Mouse (Mus musculus): ENCODE data around the gene Hlcs.
A peak's percentile ranks its signal among the peaks of the same experiment; 100 is the strongest.

The Hlcs gene

DNA sequence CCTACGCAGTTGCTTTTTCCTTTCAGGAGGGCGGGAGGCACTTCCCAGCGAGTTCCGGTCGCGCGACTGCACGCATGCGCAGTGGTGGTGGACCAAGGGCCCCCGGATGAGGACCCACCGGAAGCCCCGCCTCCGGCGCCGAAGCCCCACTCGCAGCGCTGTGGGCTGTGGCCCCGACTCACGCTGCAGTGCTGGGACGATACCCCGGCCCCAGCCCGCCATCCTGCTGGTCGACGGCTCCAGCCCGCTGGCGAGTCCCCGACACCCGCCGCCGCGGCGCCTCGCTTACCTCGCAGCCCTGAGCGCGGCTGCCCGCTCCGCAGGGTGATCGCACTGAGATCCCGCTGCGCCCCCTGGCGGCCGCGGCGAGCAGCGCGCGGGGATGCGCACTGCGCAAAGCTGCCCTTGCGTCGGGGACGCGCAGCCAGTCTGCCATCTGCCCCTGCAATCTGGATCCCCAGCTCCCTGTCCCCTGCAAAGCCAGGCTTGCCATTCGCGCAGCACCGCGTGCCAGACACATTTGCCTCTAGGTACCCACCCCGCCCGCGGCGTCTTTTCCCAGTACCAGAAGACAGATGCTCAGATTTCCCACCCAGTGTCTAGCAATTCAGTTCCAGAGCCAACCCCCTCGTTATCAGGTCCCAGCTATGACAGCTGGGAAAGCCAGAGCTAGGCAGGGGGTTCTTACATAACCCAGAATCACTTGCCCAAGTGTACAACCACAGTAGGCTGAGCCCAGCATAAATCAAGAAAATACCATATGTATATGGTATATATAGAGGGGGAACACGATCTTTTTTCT is at the start of gene Hlcs:
Gene Hlcs, minus strand, starts transcription at position 343 of the 802 bp plus-strand sequence.
- Histone ChIP-seq H3K4me1 (replicated peaks; ENCODE audit: low read depth, low read length) (peaks cover 31% of the 10 kb centered on the region), H3K4me3 (replicated peaks; ENCODE audit: low read length) (peak within 1 kb of the TSS; percentile 89), H3K9me3 (ENCODE audit: low read length) (no peaks in the 10 kb centered on the region), H3K36me3 (ENCODE audit: insufficient read depth, low read length) (no peaks in the 10 kb centered on the region), H3K27me3 (ENCODE audit: insufficient read depth, low read length) (peaks cover 4% of the 10 kb centered on the region)
- TF ChIP-seq NANOG (IDR thresholded peaks at IDR 0.05; ENCODE audit: borderline replicate concordance, low read length) (no peak), POU5F1 (IDR thresholded peaks at IDR 0.05; ENCODE audit: borderline replicate concordance, low read length) (no peak), CTCF (conservative IDR thresholded peaks at IDR 0.05; ENCODE audit: low read length) (no peak)

DNA sequence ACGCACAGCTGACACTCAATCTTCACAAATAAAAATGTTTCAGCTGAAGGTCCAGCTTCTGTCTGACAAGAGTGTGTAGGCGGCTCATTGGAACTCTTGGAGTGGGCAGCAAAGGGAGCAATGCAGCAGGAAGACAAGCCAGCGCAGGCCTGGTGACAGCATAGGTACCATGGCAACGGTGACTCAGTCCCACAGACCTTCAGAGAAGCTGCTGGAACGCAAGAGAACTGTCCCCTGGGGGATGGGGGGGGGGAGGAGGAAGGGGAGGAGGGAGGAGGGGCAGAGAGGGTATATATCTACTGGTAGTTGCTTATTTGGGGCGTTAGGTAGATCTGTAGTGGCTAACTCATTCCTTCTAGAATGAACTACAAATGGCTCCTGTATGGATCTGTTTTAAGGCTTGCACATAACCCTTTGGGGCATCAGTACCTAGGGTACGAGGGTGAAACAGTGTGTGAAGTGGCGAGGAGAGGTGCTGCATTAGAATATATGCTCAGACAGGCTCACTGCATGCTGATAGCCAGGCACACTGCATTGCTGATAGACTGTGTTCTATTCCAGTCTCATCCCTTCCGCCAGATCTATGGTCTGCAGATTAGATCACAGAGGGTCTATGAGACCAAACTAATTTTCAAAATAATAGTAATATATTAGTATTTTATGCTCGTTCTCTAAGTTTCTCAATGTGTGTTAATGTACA is 49.0 kb upstream of the Hlcs start:
- Histone ChIP-seq H3K4me3 (replicated peaks; ENCODE audit: low read length) (no peak overlapping the region), H3K9me3 (ENCODE audit: low read length) (no peaks in the 10 kb centered on the region), H3K36me3 (ENCODE audit: insufficient read depth, low read length) (no peaks in the 10 kb centered on the region), H3K27me3 (ENCODE audit: insufficient read depth, low read length) (no peaks in the 10 kb centered on the region), H3K4me1 (replicated peaks; ENCODE audit: low read depth, low read length) (no peaks in the 10 kb centered on the region)
- TF ChIP-seq CTCF (conservative IDR thresholded peaks at IDR 0.05; ENCODE audit: low read length), result no peak
- no peak for TF ChIP-seq POU5F1 (IDR thresholded peaks at IDR 0.05; ENCODE audit: borderline replicate concordance, low read length)
- TF ChIP-seq NANOG (IDR thresholded peaks at IDR 0.05; ENCODE audit: borderline replicate concordance, low read length), result no peak

DNA sequence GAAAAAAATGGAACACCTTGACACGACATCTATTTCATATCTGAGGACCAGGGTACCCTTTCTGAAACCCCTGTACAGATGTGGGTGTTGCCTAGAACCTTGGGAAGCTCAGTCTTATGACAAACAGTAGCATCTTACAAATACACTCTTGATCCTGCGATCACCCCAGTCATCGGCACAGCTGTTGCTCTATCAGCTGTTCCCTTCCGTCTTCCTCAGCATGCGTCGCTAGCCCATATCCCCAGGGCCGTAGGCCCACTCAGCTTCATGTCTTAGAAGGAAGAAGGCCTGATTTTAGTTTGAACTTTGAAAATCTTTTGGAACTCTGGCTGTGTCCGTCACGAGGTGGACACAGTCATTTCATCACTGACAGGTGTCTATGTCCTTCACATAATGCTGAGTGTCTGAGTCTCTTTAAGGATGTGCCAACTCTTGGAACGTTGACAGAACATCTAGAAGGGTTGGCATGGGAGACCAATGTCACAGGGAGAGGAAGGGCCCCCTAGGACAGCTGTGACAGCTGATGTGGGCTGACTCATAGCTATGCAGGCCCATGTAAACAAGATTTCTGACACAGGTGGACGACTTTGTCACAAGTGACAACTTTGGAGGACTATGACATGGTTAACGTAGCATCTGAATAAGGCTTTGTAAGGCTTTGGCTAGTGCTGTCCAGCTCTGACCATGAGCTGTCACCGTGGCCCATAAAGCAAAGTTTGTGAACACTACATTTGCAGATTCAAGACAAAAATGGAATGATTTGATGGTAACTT is 47.4 kb upstream of the Hlcs start:
- TF ChIP-seq POU5F1 (IDR thresholded peaks at IDR 0.05; ENCODE audit: borderline replicate concordance, low read length) (no peak), CTCF (conservative IDR thresholded peaks at IDR 0.05; ENCODE audit: low read length) (no peak), NANOG (IDR thresholded peaks at IDR 0.05; ENCODE audit: borderline replicate concordance, low read length) (no peak)
- H3K4me1 ChIP-seq (replicated peaks; ENCODE audit: low read depth, low read length), result no peaks in the 10 kb centered on the region
- H3K27me3 ChIP-seq (ENCODE audit: insufficient read depth, low read length), result no peaks in the 10 kb centered on the region
- H3K9me3 ChIP-seq (ENCODE audit: low read length), result no peaks in the 10 kb centered on the region
- no peak overlapping the region for H3K4me3 ChIP-seq (replicated peaks; ENCODE audit: low read length)
- no peaks in the 10 kb centered on the region for H3K36me3 ChIP-seq (ENCODE audit: insufficient read depth, low read length)

DNA sequence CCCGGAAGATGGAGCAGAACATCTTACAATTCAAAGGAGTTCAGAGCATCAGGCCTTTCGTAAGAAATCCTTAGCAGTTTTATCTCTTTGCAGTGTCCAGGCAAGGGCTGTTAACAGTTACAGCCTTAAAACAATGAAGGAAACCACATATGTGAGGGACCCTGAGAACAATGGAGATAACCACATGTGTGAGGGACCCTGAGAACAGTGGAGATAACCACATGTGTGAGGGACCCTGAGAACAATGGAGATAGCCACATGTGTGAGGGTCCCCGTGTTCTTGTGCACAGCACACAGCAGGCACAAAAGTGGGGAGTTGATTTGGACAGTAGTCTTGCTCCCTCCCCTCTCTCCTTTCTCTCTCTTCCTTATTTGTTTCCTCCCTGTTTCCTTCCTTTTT is 44.7 kb upstream of the Hlcs start:
- Histone ChIP-seq H3K4me1 (replicated peaks; ENCODE audit: low read depth, low read length) (peaks cover 6% of the 10 kb centered on the region), H3K4me3 (replicated peaks; ENCODE audit: low read length) (no peak overlapping the region), H3K36me3 (ENCODE audit: insufficient read depth, low read length) (no peaks in the 10 kb centered on the region), H3K9me3 (ENCODE audit: low read length) (no peaks in the 10 kb centered on the region), H3K27me3 (ENCODE audit: insufficient read depth, low read length) (no peaks in the 10 kb centered on the region)
- TF ChIP-seq POU5F1 (IDR thresholded peaks at IDR 0.05; ENCODE audit: borderline replicate concordance, low read length), result no peak
- no peak for TF ChIP-seq NANOG (IDR thresholded peaks at IDR 0.05; ENCODE audit: borderline replicate concordance, low read length)
- TF ChIP-seq CTCF (conservative IDR thresholded peaks at IDR 0.05; ENCODE audit: low read length), result no peak

DNA sequence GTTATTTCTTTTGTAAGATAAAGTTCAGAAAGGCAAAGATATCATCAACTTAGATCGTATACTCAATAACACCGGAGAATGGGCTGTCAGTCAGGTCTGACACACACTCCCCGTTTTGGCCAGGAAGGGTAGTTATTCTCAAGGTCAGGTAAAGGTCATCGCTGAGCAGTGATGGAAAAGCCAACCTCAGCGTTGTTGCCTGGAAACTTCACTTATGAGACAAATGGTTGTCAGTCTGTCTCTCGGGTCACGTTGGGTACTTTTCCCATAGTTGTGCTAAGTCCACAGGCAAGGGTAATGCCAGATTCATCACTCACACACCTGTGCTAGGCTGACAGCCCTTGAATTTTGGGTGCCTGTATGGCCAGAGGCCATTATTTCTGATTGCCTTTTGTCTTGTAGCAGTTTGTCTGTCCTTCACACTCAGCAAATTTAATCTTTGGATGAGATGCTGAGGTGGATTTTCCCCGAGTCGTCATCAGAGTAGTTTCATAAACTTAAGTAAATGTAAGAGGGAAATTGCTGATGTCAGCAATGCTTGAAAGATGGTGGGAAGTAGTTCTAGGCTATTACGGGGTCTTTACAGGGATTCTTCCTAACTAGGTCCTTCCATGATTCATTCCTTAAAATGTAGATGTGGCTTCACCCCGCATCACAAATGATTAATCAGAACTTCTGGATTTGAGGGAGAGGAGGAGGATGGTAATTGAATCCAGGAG is 43.6 kb upstream of the Hlcs start:
- H3K9me3 ChIP-seq (ENCODE audit: low read length), result no peaks in the 10 kb centered on the region
- H3K27me3 ChIP-seq (ENCODE audit: insufficient read depth, low read length), result no peaks in the 10 kb centered on the region
- TF ChIP-seq POU5F1 (IDR thresholded peaks at IDR 0.05; ENCODE audit: borderline replicate concordance, low read length) (no peak), NANOG (IDR thresholded peaks at IDR 0.05; ENCODE audit: borderline replicate concordance, low read length) (no peak), CTCF (conservative IDR thresholded peaks at IDR 0.05; ENCODE audit: low read length) (no peak)
- no peak overlapping the region for H3K4me3 ChIP-seq (replicated peaks; ENCODE audit: low read length)
- peaks cover 6% of the 10 kb centered on the region for H3K4me1 ChIP-seq (replicated peaks; ENCODE audit: low read depth, low read length)
- H3K36me3 ChIP-seq (ENCODE audit: insufficient read depth, low read length), result no peaks in the 10 kb centered on the region

DNA sequence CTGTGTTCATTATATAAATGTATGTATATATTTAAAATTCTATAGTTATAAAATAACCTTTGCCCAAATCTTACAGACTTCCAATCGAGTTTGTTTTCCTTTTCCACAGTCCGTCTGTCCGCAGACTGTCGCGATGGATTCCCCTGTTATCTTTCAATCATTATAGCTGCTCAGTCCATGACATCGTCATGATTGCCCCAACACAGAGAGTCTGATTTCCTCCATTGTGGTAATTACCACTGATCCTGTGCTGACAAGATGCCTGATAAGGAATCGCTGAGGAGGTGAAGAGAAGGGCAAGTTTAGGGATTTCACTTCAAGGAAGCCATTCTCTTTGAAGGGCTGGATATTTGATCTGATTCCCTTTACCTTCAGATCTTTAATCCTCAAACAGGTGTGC is 42.7 kb upstream of the Hlcs start:
- Histone ChIP-seq H3K27me3 (ENCODE audit: insufficient read depth, low read length) (no peaks in the 10 kb centered on the region), H3K9me3 (ENCODE audit: low read length) (no peaks in the 10 kb centered on the region), H3K36me3 (ENCODE audit: insufficient read depth, low read length) (no peaks in the 10 kb centered on the region), H3K4me1 (replicated peaks; ENCODE audit: low read depth, low read length) (peaks cover 6% of the 10 kb centered on the region), H3K4me3 (replicated peaks; ENCODE audit: low read length) (no peak overlapping the region)
- TF ChIP-seq POU5F1 (IDR thresholded peaks at IDR 0.05; ENCODE audit: borderline replicate concordance, low read length), result no peak
- TF ChIP-seq CTCF (conservative IDR thresholded peaks at IDR 0.05; ENCODE audit: low read length), result no peak
- no peak for TF ChIP-seq NANOG (IDR thresholded peaks at IDR 0.05; ENCODE audit: borderline replicate concordance, low read length)

DNA sequence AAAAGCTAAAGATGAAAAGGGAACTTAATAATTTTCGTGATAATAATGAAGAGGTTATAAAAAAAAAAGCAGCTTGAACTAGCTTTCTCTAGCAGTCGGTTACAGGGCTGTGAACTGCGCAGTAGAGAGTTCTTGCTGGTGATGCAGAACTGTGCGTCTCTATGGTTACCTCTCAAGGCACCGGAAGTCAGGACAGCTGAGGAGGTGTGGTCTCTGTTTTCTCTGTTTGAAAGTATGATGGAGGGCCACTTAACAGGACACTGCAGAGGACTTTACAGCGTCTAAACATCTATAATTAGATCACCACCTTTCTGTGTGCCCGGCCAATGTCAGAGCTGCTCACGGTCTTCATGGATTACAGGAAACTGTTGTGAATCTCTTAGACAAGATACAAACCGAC is 41.1 kb upstream of the Hlcs start:
- H3K27me3 ChIP-seq (ENCODE audit: insufficient read depth, low read length), result no peaks in the 10 kb centered on the region
- TF ChIP-seq POU5F1 (IDR thresholded peaks at IDR 0.05; ENCODE audit: borderline replicate concordance, low read length), result no peak
- no peak for TF ChIP-seq NANOG (IDR thresholded peaks at IDR 0.05; ENCODE audit: borderline replicate concordance, low read length)
- no peak for TF ChIP-seq CTCF (conservative IDR thresholded peaks at IDR 0.05; ENCODE audit: low read length)

More for the DNA sequence above, 41.1 kb upstream of the Hlcs start:
- no peak overlapping the region for H3K4me3 ChIP-seq (replicated peaks; ENCODE audit: low read length)
- no peaks in the 10 kb centered on the region for H3K9me3 ChIP-seq (ENCODE audit: low read length)
- peaks cover 6% of the 10 kb centered on the region for H3K4me1 ChIP-seq (replicated peaks; ENCODE audit: low read depth, low read length)
- no peaks in the 10 kb centered on the region for H3K36me3 ChIP-seq (ENCODE audit: insufficient read depth, low read length)
